Mouse (Mus musculus): ENCODE measurements around the gene Mill2. TPM values are rescaled to one million over a fixed set of nuclear protein-coding genes. Genes with fewer than 3 reads are reported as not detected.
"Not testable (repeated sequence)": the region's sequence is repeated elsewhere in the genome, so short reads cannot be mapped to it uniquely, and the experiment has no call there.

Mill2 gene
- 1.4 and 1.6 TPM in 2 replicates for polyA plus RNA-seq (2015; fragmentation: Nextera tagmentation; extraction: Ambion mirVana)

- peak within 1 kb of the TSS; percentile 68 for H3K9ac ChIP-seq (replicated peaks; ENCODE audit: low read length)
- no peaks in the 10 kb centered on the region for H3K9me3 ChIP-seq (ENCODE audit: low read length)
- 20% methylated on average over 3 of the region's 3 CpGs for WGBS
- H3K4me3 ChIP-seq (ENCODE audit: low read length), result peak within 1 kb of the TSS; percentile 39
- H3K27ac ChIP-seq (ENCODE audit: low read length), result peak within 1 kb of the TSS; percentile 95
- peak within 1 kb of the TSS; percentile 54 for H3K4me2 ChIP-seq (replicated peaks; ENCODE audit: low read depth, low read length)
- ATAC-seq (ENCODE audit: low FRiP score, low TSS enrichment), result peak; percentile 34; the same call in 1 of the 2 replicates
- H3K36me3 ChIP-seq (ENCODE audit: insufficient read depth, low read length), result no peaks in the 10 kb centered on the region
- H3K4me1 ChIP-seq (ENCODE audit: insufficient read depth, low read length), result peaks cover 2% of the 10 kb centered on the region; the same call in 1 of the 2 replicates
- no peaks in the 10 kb centered on the region for H3K27me3 ChIP-seq (ENCODE audit: insufficient read depth, low read length)
Observed at GRCm38 (mm10) chr7:18839865-18840264, at the start of gene Mill2. TSS of gene Mill2 (plus strand) at chr7:18839966.

- H3K9me3 ChIP-seq (ENCODE audit: low read length); H3K9ac ChIP-seq (replicated peaks; ENCODE audit: low read length); H3K36me3 ChIP-seq (ENCODE audit: insufficient read depth, low read length); H3K4me2 ChIP-seq (replicated peaks; ENCODE audit: low read depth, low read length); H3K27me3 ChIP-seq (ENCODE audit: insufficient read depth, low read length); H3K27ac ChIP-seq (ENCODE audit: low read length); ATAC-seq (ENCODE audit: low FRiP score, low TSS enrichment); H3K4me1 ChIP-seq (ENCODE audit: insufficient read depth, low read length); H3K4me3 ChIP-seq (ENCODE audit: low read length): not testable (repeated sequence)
Observed at GRCm38 (mm10) chr7:18790671-18791070, 49.1 kb upstream of the Mill2 start.

DNA sequence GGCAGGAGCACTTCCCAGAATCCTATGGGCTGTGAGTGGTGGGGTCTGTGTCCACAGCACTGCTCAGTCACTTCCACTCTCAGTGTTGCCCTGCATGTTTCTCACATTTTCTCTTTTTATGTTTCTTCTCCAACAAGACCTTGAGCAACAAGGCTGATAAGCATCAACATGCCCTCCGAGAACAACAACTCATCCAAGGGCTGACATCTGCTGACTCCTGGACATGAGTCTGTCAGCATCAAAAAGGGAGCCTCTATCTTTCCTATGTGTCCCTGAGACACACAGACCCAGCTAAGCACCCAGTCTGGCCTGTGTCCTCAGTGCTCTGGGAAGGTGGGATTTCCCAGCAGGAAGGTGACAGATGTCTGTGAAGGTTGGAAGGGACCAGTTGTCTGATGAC lies 41.3 kb upstream of the Mill2 start, which contains the start of gene Psg19:
Gene Psg19, minus strand, starts transcription at position 101 of the 400 bp plus-strand sequence.
- no peaks in the 10 kb centered on the region for H3K4me1 ChIP-seq (ENCODE audit: insufficient read depth, low read length)
- no peak within 1 kb of the TSS for H3K9ac ChIP-seq (replicated peaks; ENCODE audit: low read length)
- no peaks in the 10 kb centered on the region for H3K9me3 ChIP-seq (ENCODE audit: low read length)
- WGBS, result 75% methylated on average over 1 of the region's 1 CpGs
- H3K36me3 ChIP-seq (ENCODE audit: insufficient read depth, low read length), result no peaks in the 10 kb centered on the region
- no peak within 1 kb of the TSS for H3K27ac ChIP-seq (ENCODE audit: low read length)
- H3K27me3 ChIP-seq (ENCODE audit: insufficient read depth, low read length), result no peaks in the 10 kb centered on the region
- ATAC-seq (ENCODE audit: low FRiP score, low TSS enrichment), result no peak
- H3K4me3 ChIP-seq (ENCODE audit: low read length), result no peak within 1 kb of the TSS
- no peak within 1 kb of the TSS for H3K4me2 ChIP-seq (replicated peaks; ENCODE audit: low read depth, low read length)

DNA sequence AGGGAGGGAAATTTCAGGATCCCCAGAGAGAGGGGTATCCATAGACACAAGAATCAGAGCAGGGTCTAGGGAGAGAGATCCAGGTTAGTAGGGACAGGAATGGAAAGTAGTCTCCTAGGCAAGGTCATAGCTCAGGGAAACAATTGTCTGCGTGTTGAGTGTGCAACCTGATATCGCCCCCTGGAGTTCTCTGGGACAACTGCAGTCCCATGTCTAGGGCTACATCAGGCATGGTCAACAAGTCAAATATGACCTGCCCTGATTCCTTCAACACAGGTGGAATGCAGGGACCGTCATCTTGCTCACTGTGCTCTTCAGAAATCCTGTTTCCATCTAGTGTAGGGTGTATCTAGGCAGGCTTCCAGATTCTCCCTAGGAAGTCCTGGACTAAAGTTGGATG lies 40.6 kb upstream of the Mill2 start:
- Histone ChIP-seq H3K9me3 (ENCODE audit: low read length) (no peaks in the 10 kb centered on the region), H3K9ac (replicated peaks; ENCODE audit: low read length) (no peak overlapping the region), H3K36me3 (ENCODE audit: insufficient read depth, low read length) (no peaks in the 10 kb centered on the region), H3K27ac (ENCODE audit: low read length) (no peak overlapping the region), H3K27me3 (ENCODE audit: insufficient read depth, low read length) (no peaks in the 10 kb centered on the region), H3K4me2 (replicated peaks; ENCODE audit: low read depth, low read length) (no peak overlapping the region), H3K4me1 (ENCODE audit: insufficient read depth, low read length) (no peaks in the 10 kb centered on the region), H3K4me3 (ENCODE audit: low read length) (no peak overlapping the region)
- ATAC-seq (ENCODE audit: low FRiP score, low TSS enrichment), result no peak
- WGBS, result 47% methylated on average over 3 of the region's 3 CpGs

DNA sequence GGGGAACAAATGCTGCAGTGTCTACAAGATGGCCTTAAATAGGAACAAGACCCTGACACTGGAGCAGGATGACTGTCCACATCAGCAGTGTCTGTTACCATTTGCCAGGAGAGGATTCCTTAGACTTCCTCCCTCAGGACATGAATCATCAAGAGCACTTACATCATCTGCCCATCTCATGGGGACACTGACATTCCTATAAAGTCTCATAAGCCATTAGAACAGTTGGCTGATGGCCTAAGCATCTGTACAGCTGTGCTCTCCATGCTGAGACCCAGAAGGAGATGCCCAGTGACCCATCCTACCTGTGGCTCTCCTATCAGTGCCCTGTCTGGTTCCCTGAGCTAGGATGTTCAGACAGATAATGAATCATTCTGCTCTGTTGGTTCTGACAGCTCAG lies 36.2 kb upstream of the Mill2 start:
- no peaks in the 10 kb centered on the region for H3K36me3 ChIP-seq (ENCODE audit: insufficient read depth, low read length)
- H3K4me2 ChIP-seq (replicated peaks; ENCODE audit: low read depth, low read length), result no peak overlapping the region
- no peak overlapping the region for H3K4me3 ChIP-seq (ENCODE audit: low read length)
- no peaks in the 10 kb centered on the region for H3K27me3 ChIP-seq (ENCODE audit: insufficient read depth, low read length)
- no peak overlapping the region for H3K9ac ChIP-seq (replicated peaks; ENCODE audit: low read length)
- H3K4me1 ChIP-seq (ENCODE audit: insufficient read depth, low read length), result no peaks in the 10 kb centered on the region
- H3K9me3 ChIP-seq (ENCODE audit: low read length), result no peaks in the 10 kb centered on the region
- no peak for ATAC-seq (ENCODE audit: low FRiP score, low TSS enrichment)
- no peak overlapping the region for H3K27ac ChIP-seq (ENCODE audit: low read length)

- no peak overlapping the region for H3K27ac ChIP-seq (ENCODE audit: low read length)
- H3K4me1 ChIP-seq (ENCODE audit: insufficient read depth, low read length), result no peaks in the 10 kb centered on the region
- no peak overlapping the region for H3K4me3 ChIP-seq (ENCODE audit: low read length)
- H3K4me2 ChIP-seq (replicated peaks; ENCODE audit: low read depth, low read length), result no peak overlapping the region
- H3K27me3 ChIP-seq (ENCODE audit: insufficient read depth, low read length), result no peaks in the 10 kb centered on the region
- 82% methylated on average over 9 of the region's 9 CpGs for WGBS
- H3K9me3 ChIP-seq (ENCODE audit: low read length), result no peaks in the 10 kb centered on the region
- no peak for ATAC-seq (ENCODE audit: low FRiP score, low TSS enrichment)
- H3K9ac ChIP-seq (replicated peaks; ENCODE audit: low read length), result no peak overlapping the region
- no peaks in the 10 kb centered on the region for H3K36me3 ChIP-seq (ENCODE audit: insufficient read depth, low read length)
Observed at GRCm38 (mm10) chr7:18818301-18818700, 21.5 kb upstream of the Mill2 start.

DNA sequence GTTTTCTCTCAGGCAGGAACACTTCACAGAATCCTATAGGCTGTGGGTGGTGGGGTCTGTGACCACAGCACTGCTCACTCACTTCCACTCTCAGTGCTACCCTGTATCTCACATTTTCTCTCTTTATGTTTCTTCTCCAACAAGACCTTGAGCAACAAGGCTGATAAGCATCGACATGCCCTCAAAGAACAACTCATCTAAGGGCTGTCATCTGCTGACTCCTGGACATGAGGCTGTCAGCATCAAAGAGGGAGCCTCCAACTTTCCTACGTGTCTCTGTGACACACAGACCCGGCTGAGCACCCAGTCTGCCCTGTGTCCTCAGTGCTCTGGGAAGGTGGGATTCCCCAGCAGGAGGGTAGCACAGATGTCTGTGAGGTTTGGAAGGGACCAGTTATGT lies 18.3 kb upstream of the Mill2 start, which contains the start of gene Psg17:
Gene Psg17, minus strand, starts transcription at position 101 of the 400 bp plus-strand sequence.
- ATAC-seq (ENCODE audit: low FRiP score, low TSS enrichment), result no peak
- Histone ChIP-seq H3K36me3 (ENCODE audit: insufficient read depth, low read length) (no peaks in the 10 kb centered on the region), H3K9ac (replicated peaks; ENCODE audit: low read length) (no peak within 1 kb of the TSS), H3K4me1 (ENCODE audit: insufficient read depth, low read length) (no peaks in the 10 kb centered on the region), H3K27me3 (ENCODE audit: insufficient read depth, low read length) (no peaks in the 10 kb centered on the region), H3K27ac (ENCODE audit: low read length) (no peak within 1 kb of the TSS), H3K9me3 (ENCODE audit: low read length) (no peaks in the 10 kb centered on the region), H3K4me3 (ENCODE audit: low read length) (no peak within 1 kb of the TSS), H3K4me2 (replicated peaks; ENCODE audit: low read depth, low read length) (no peak within 1 kb of the TSS)
- 73% methylated on average over 3 of the region's 3 CpGs for WGBS

GRCm38 (mm10) chr7:18827792-18828546 lies 11.8 kb upstream of the Mill2 start:
- H3K4me2 ChIP-seq (replicated peaks; ENCODE audit: low read depth, low read length), result no peak overlapping the region
- no peak overlapping the region for H3K27ac ChIP-seq (ENCODE audit: low read length)
- no peak overlapping the region for H3K4me3 ChIP-seq (ENCODE audit: low read length)
- no peaks in the 10 kb centered on the region for H3K9me3 ChIP-seq (ENCODE audit: low read length)
- H3K4me1 ChIP-seq (ENCODE audit: insufficient read depth, low read length), result no peaks in the 10 kb centered on the region
- H3K36me3 ChIP-seq (ENCODE audit: insufficient read depth, low read length), result no peaks in the 10 kb centered on the region
- 68% methylated on average over 26 of the region's 26 CpGs for WGBS
- no peak overlapping the region for H3K9ac ChIP-seq (replicated peaks; ENCODE audit: low read length)
- ATAC-seq (ENCODE audit: low FRiP score, low TSS enrichment), result no peak
- H3K27me3 ChIP-seq (ENCODE audit: insufficient read depth, low read length), result no peaks in the 10 kb centered on the region

DNA sequence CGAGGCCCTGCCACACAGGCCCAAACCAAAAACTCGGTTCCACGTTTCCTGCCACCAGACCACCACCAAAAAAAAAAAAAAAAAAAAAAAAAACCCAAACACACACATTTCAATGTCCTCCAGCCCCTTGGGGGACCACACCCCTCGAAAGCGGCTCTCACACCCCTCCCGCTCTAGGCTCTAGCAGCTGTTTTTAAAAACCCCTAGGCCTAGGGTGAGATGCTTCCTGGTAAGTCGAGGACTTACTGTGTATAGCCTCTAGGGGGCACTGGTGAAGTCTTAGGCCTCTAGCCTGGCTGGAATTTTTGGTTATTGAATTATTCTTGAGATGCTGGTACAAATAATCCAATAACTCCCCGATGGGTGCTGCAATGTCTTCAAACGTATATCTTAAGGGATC lies 11.2 kb upstream of the Mill2 start:
- Histone ChIP-seq H3K36me3 (ENCODE audit: insufficient read depth, low read length) (no peaks in the 10 kb centered on the region), H3K27ac (ENCODE audit: low read length) (no peak overlapping the region), H3K4me3 (ENCODE audit: low read length) (no peak overlapping the region), H3K4me1 (ENCODE audit: insufficient read depth, low read length) (no peaks in the 10 kb centered on the region), H3K9me3 (ENCODE audit: low read length) (no peaks in the 10 kb centered on the region), H3K9ac (replicated peaks; ENCODE audit: low read length) (no peak overlapping the region), H3K27me3 (ENCODE audit: insufficient read depth, low read length) (no peaks in the 10 kb centered on the region), H3K4me2 (replicated peaks; ENCODE audit: low read depth, low read length) (no peak overlapping the region)
- WGBS, result 68% methylated on average over 9 of the region's 9 CpGs
- no peak for ATAC-seq (ENCODE audit: low FRiP score, low TSS enrichment)

GRCm38 (mm10) chr7:18829545-18829944 lies 10.2 kb upstream of the Mill2 start:
- Histone ChIP-seq H3K9me3 (ENCODE audit: low read length) (no peaks in the 10 kb centered on the region), H3K4me1 (ENCODE audit: insufficient read depth, low read length) (no peaks in the 10 kb centered on the region), H3K4me3 (ENCODE audit: low read length) (no peak overlapping the region), H3K9ac (replicated peaks; ENCODE audit: low read length) (no peak overlapping the region), H3K36me3 (ENCODE audit: insufficient read depth, low read length) (no peaks in the 10 kb centered on the region), H3K27ac (ENCODE audit: low read length) (no peak overlapping the region), H3K4me2 (replicated peaks; ENCODE audit: low read depth, low read length) (no peak overlapping the region), H3K27me3 (ENCODE audit: insufficient read depth, low read length) (no peaks in the 10 kb centered on the region)
- WGBS, result 87% methylated on average over 7 of the region's 7 CpGs
- ATAC-seq (ENCODE audit: low FRiP score, low TSS enrichment), result no peak

All from kidney, embryonic 16.5 days (tissue).